In genomic region chr10:83212618-83213017, GRCm38 (mm10) we compare ENCODE assay signal across 26 mouse cellular contexts.
"Had no signal": no experiment of that assay in that cellular context is flagged by ENCODE, and none has a peak within 500 bp of the region (broad histone marks: within the 10 kb centered on the region; RNA-seq: fewer than 3 reads in every experiment).

No protein-coding gene starts in this region.

- H3K4me3 ChIP-seq: gastrocnemius, adult 2 months; heart, embryonic 10.5 days; heart, embryonic 12.5 days; hindbrain, embryonic 10.5 days; hindbrain, embryonic 12.5 days; intestine, embryonic 15.5 days; layer of hippocampus, adult 2 months; left cerebral cortex, adult 2 months; limb, embryonic 10.5 days; limb, embryonic 12.5 days had no signal

- ATAC-seq: hindbrain, embryonic 16.5 days; inflammation-experienced regulatory T-cells, adult 6 months; intestine, embryonic 15.5 days; intestine, postnatal 0 days had no signal

- H3K4me1 ChIP-seq: heart, embryonic 12.5 days; hindbrain, embryonic 12.5 days had no signal

- H3K4me2 ChIP-seq: heart, embryonic 12.5 days; hindbrain, embryonic 12.5 days; hindbrain, embryonic 14.5 days; intestine, embryonic 15.5 days; limb, embryonic 12.5 days; liver, embryonic 11.5 days had no signal

- H3K9ac ChIP-seq: heart, embryonic 12.5 days; hindbrain, embryonic 12.5 days; hindbrain, embryonic 14.5 days; intestine, embryonic 15.5 days; limb, embryonic 12.5 days had no signal

- H3K27ac ChIP-seq: gastrocnemius, adult 2 months; heart, embryonic 10.5 days; hindbrain, embryonic 12.5 days; hindbrain, embryonic 14.5 days; intestine, embryonic 15.5 days; layer of hippocampus, adult 2 months; left cerebral cortex, adult 2 months; limb, embryonic 10.5 days; limb, embryonic 12.5 days had no signal

- DNase-seq: gastrocnemius, adult 2 months; gastrocnemius, postnatal 10 days; gastrocnemius, postnatal 25 days; heart, adult 18-20 months; heart, postnatal 10 days; heart, postnatal 4 days; kidney, adult 18-20 months; kidney, adult 8-10 months; kidney, postnatal 10 days; kidney, postnatal 25 days; kidney, postnatal 4 days; liver had no signal

- H3K9me3 ChIP-seq: heart, embryonic 10.5 days; hindbrain, embryonic 12.5 days; intestine, embryonic 15.5 days; limb, embryonic 10.5 days; limb, embryonic 12.5 days had no signal

- H3K36me3 ChIP-seq: heart, embryonic 10.5 days; heart, embryonic 12.5 days; hindbrain, embryonic 10.5 days; hindbrain, embryonic 12.5 days; intestine, embryonic 15.5 days; limb, embryonic 10.5 days; limb, embryonic 12.5 days had no signal

- H3K27me3 ChIP-seq: heart, embryonic 12.5 days; hindbrain, embryonic 12.5 days; intestine, embryonic 15.5 days had no signal
